Mouse (Mus musculus) stomach, postnatal 0 days (tissue): Measurements from ENCODE around the gene Luzp2. TPM values are rescaled to one million over a fixed set of nuclear protein-coding genes. Genes with fewer than 3 reads are reported as not detected.

Experiments
- ATAC-seq: fragments of 200-750 bp; cut with Nextera tagmentation; 2 replicates; pipeline ENCODE4 v1.8.0; 2017; ENCODE audit not compliant: low FRiP score, low TSS enrichment
- DNase-seq: peaks from one replicate; pipeline ENCODE4 v3.0.0-alpha.2; 2016; ENCODE audit warnings: low spot score
- H3K27ac ChIP-seq: fragments of 300-500 bp; sonication (generic); replicated peaks from 2 replicates; pipeline ENCODE4 v1.5.1; 2014; ENCODE audit warnings: mild to moderate bottlenecking, control low read depth
- H3K27me3 ChIP-seq: fragments of 300-500 bp; sonication (generic); 2 replicates; pipeline ENCODE4 v1.6.1; 2014; ENCODE audit warnings: low read length; ENCODE audit not compliant: control insufficient read depth, insufficient read depth
- H3K36me3 ChIP-seq: fragments of 300-500 bp; sonication (generic); 2 replicates; pipeline ENCODE4 v1.6.1; 2014; ENCODE audit warnings: low read length, mixed read lengths; ENCODE audit not compliant: control insufficient read depth, insufficient read depth
- H3K4me1 ChIP-seq: fragments of 300-500 bp; sonication (generic); replicated peaks from 2 replicates; pipeline ENCODE4 v1.6.1; 2014; ENCODE audit warnings: antibody characterized with exemption; ENCODE audit not compliant: control insufficient read depth, insufficient read depth
- H3K4me2 ChIP-seq: fragments of 300-500 bp; sonication (generic); replicated peaks from 2 replicates; pipeline ENCODE4 v1.6.1; 2014; ENCODE audit warnings: low read depth, mild to moderate bottlenecking, control low read depth, moderate library complexity
- H3K4me3 ChIP-seq: fragments of 300-500 bp; sonication (generic); 2 replicates; pipeline ENCODE4 v1.5.1; 2014; ENCODE audit warnings: low read depth, low read length, control low read depth
- H3K9ac ChIP-seq: fragments of 300-500 bp; sonication (generic); 2 replicates; pipeline ENCODE4 v1.6.1; 2014; ENCODE audit warnings: mild to moderate bottlenecking, low read length, control low read depth, mixed read lengths
- H3K9me3 ChIP-seq: fragments of 300-500 bp; sonication (generic); 2 replicates; pipeline ENCODE4 v1.6.1; 2016; ENCODE audit warnings: low read length; ENCODE audit not compliant: control insufficient read depth
- CTCF ChIP-seq: IDR thresholded peaks from 2 replicates; pipeline ENCODE4 v1.5.1; 2016; ENCODE audit warnings: antibody characterized with exemption, low read depth, mild to moderate bottlenecking, moderate library complexity
- EP300 ChIP-seq: optimal IDR thresholded peaks from 2 replicates; pipeline ENCODE3; 2016; ENCODE audit warnings: antibody characterized with exemption
- WGBS: fragments of 180-500 bp; shearing (Covaris S2); extraction: QIAGEN DNeasy Blood & Tissue Kit; methylation state at CpG from one replicate; pipeline ENCODE4 v1.1.7; 2014; 5-methylcytosine and 5-hydroxymethylcytosine counted together
- polyA plus RNA-seq: library from polyadenylated mRNA; unstranded; fragments of >200 nt; fragmentation: Nextera tagmentation; extraction: Ambion mirVana; gene quantifications from 2 replicates; pipeline ENCODE4 v1.2.1, GENCODE M21; 2015

The Luzp2 gene
- 0.35 and 0.48 TPM in 2 replicates for polyA plus RNA-seq

DNA sequence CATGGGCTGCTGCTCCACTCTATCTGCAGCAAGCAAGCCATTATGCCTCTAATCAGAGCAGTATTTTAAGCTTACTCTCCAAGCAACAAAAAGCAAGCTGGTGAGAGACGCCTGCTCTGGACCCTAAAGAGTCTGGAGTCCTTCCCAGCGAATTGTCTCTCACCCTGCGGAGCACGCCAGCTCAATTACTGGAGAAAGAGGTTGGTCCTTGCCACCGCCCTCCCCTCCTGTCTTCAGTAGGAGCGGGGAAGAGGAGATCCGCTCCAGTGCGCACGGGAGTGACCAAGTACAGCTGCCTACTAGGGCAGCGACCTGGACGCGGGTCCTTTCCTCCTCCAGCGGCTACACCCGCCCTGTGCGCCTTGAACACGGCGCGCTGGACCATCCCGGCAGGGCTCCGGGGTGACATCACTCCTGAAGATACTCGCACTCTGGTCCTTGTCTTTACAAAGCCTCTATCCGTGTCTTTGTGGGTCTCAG, at the start of gene Luzp2:
Luzp2 (plus strand) TSS at position 127 of the 480 bp plus-strand sequence.
- H3K27ac ChIP-seq = no peak within 1 kb of the TSS
- peak within 1 kb of the TSS; percentile 29 for H3K4me3 ChIP-seq
- H3K27me3 ChIP-seq = no peaks in the 10 kb centered on the region
- peak within 1 kb of the TSS; percentile 47 for H3K4me2 ChIP-seq
- DNase-seq = no peak
- ATAC-seq = no peak
- TF ChIP-seq EP300 (no peak), CTCF (no peak)
- H3K9me3 ChIP-seq = no peaks in the 10 kb centered on the region
- under 1% methylated on average over 20 of the region's 22 CpGs for WGBS
- no peaks in the 10 kb centered on the region for H3K4me1 ChIP-seq
- no peak within 1 kb of the TSS; the same call in 1 of the 2 replicates for H3K9ac ChIP-seq
- no peaks in the 10 kb centered on the region for H3K36me3 ChIP-seq

GRCm38 (mm10) chr7:54787456-54787855, 47.8 kb upstream of the Luzp2 start:
- no peaks in the 10 kb centered on the region for H3K9me3 ChIP-seq
- TF ChIP-seq EP300 = no peak
- no peak for TF ChIP-seq CTCF
- no peaks in the 10 kb centered on the region for H3K4me1 ChIP-seq
- no peaks in the 10 kb centered on the region for H3K27me3 ChIP-seq
- H3K4me2 ChIP-seq = no peak overlapping the region
- no peak overlapping the region for H3K4me3 ChIP-seq
- ATAC-seq = no peak
- DNase-seq = no peak
- no peak overlapping the region for H3K27ac ChIP-seq
- H3K36me3 ChIP-seq = no peaks in the 10 kb centered on the region
- no peak overlapping the region for H3K9ac ChIP-seq

- Histone ChIP-seq H3K4me3 (no peak overlapping the region), H3K36me3 (no peaks in the 10 kb centered on the region), H3K4me2 (no peak overlapping the region), H3K27ac (no peak overlapping the region), H3K4me1 (no peaks in the 10 kb centered on the region), H3K9ac (no peak overlapping the region), H3K9me3 (no peaks in the 10 kb centered on the region), H3K27me3 (no peaks in the 10 kb centered on the region)
- no peak for DNase-seq
- ATAC-seq = no peak
- TF ChIP-seq EP300 (no peak), CTCF (no peak)
These were observed 16.7 kb upstream of the Luzp2 start for GRCm38 (mm10) chr7:54818606-54819005.

DNA sequence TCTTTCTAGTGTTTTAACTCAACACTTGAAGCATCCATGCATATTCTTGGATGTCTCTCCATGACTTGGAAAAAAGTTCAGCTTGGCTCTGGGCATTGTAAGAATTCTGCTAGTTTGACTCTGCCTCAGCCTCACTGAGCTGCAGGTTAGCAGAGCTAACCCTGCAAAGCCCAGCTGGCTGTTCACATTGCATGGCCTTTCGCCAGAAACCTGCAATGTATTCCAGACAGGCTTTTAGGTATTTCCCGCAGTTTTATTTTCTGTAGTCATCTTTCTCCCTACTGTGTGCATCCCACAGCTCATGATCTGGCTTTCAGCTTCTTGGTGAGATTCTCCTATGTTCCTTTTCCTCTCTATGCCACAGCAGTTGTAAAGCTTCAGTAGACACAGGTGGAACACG, 6.5 kb upstream of the Luzp2 start:
- no peaks in the 10 kb centered on the region for H3K36me3 ChIP-seq
- no peak for DNase-seq

GRCm38 (mm10) chr7:54835911-54836352, 634 bp downstream of the Luzp2 start:
- Histone ChIP-seq H3K9ac (no peak overlapping the region), H3K4me3 (peak overlapping the region; percentile 29), H3K36me3 (no peaks in the 10 kb centered on the region), H3K4me2 (peak overlapping the region; percentile 47), H3K27me3 (no peaks in the 10 kb centered on the region), H3K27ac (no peak overlapping the region), H3K4me1 (no peaks in the 10 kb centered on the region), H3K9me3 (no peaks in the 10 kb centered on the region)
- 8% methylated on average over 13 of the region's 13 CpGs for WGBS
- ATAC-seq = no peak
- no peak for TF ChIP-seq EP300
- TF ChIP-seq CTCF = no peak
- DNase-seq = no peak

More for the DNA sequence above, 6.5 kb upstream of the Luzp2 start:
- Histone ChIP-seq H3K27me3 (no peaks in the 10 kb centered on the region), H3K9me3 (no peaks in the 10 kb centered on the region), H3K27ac (no peak overlapping the region), H3K4me1 (no peaks in the 10 kb centered on the region), H3K9ac (no peak overlapping the region), H3K4me3 (no peak overlapping the region), H3K4me2 (no peak overlapping the region)
- no peak for ATAC-seq
- 72% methylated on average over 3 of the region's 3 CpGs for WGBS
- no peak for TF ChIP-seq EP300
- no peak for TF ChIP-seq CTCF

DNA sequence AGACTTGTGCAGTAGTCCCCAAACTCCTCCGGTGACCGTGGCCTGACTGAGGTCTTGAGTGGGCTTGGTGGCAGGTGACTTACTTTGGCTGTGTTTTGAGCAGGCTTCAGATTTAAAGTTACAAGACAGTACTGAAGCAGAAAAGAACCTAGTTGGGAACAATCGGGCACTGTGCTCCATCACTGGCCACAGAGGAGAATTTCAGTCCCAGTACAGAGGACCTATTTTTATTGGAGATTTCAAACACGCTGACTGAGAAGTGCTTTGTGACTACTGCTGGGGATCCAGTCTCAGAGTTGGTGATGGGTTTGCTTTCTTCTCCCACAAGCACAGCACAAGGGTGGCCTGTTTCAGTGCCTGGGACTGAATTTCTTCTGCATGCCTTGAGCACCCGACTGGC, 1.1 kb downstream of the Luzp2 start:
- no peaks in the 10 kb centered on the region for H3K9me3 ChIP-seq
- 71% methylated on average over 5 of the region's 5 CpGs for WGBS
- H3K4me1 ChIP-seq = no peaks in the 10 kb centered on the region
- H3K36me3 ChIP-seq = no peaks in the 10 kb centered on the region
- no peak overlapping the region for H3K4me3 ChIP-seq
- H3K9ac ChIP-seq = no peak overlapping the region
- no peak overlapping the region for H3K27ac ChIP-seq
- H3K4me2 ChIP-seq = no peak overlapping the region
- TF ChIP-seq EP300 (no peak), CTCF (no peak)
- no peak for DNase-seq
- no peaks in the 10 kb centered on the region for H3K27me3 ChIP-seq
- no peak for ATAC-seq
